Mouse (Mus musculus) adrenal gland, adult 2 months (tissue): ENCODE results near the gene Eaf1. TPM values are rescaled to one million over a fixed set of nuclear protein-coding genes. Genes with fewer than 3 reads are reported as not detected.
A peak's percentile ranks its signal among the peaks of the same experiment; 100 is the strongest.
"Not testable (repeated sequence)": the region's sequence is repeated elsewhere in the genome, so short reads cannot be mapped to it uniquely, and the experiment has no call there.

ENCODE experiments used
- DNase-seq: peaks from one replicate; pipeline ENCODE4 v3.0.0; 2021
- long read RNA-seq: library from polyadenylated mRNA; stranded (forward); transcript quantifications from one replicate; pipeline ENCODE4 v2.0.0, GENCODE M21; 2021
- polyA plus RNA-seq: library from polyadenylated mRNA; depleted of rRNA; stranded (reverse); fragments of >200 nt; gene quantifications from 2 replicates; pipeline ENCODE4 v1.2.3, GENCODE M21; 2012; rRNA removed
- total RNA-seq, 2 experiments: library from RNA; stranded (reverse); gene quantifications; 2 replicates each; pipeline ENCODE4 v1.2.3; 2021

Gene Eaf1
- 10 to 100 TPM; 51.9 to 76.2 TPM for total RNA-seq
- 54.2 and 66.7 TPM in 2 replicates for polyA plus RNA-seq
- long read RNA-seq, full-length matches to known transcripts = 27 of 34 reads
- long read RNA-seq, partial matches to known transcripts = 5 of 34 reads
- long read RNA-seq, other reads (novel, unspliced or antisense) = 2 of 34 reads

GRCm38 (mm10) chr14:31494349-31494974, at the start of gene Eaf1:
TSS of gene Eaf1 (plus strand) at chr14:31494399.
- peak; percentile 59 for DNase-seq

- DNase-seq = no peak
Observed at GRCm38 (mm10) chr14:31448994-31449393, 45.2 kb upstream of the Eaf1 start.

- DNase-seq = not testable (repeated sequence)
Observed at GRCm38 (mm10) chr14:31453946-31454345, 40.3 kb upstream of the Eaf1 start.

- DNase-seq = peak; percentile 47
Observed at GRCm38 (mm10) chr14:31454849-31455566, 39.2 kb upstream of the Eaf1 start.

- no peak for DNase-seq
Observed at GRCm38 (mm10) chr14:31456064-31456721, 38.0 kb upstream of the Eaf1 start.

- DNase-seq = no peak
Observed at GRCm38 (mm10) chr14:31458006-31458405, 36.2 kb upstream of the Eaf1 start.

GRCm38 (mm10) chr14:31462226-31462625, 32.0 kb upstream of the Eaf1 start:
- DNase-seq = not testable (repeated sequence)

- no peak for DNase-seq
Observed at GRCm38 (mm10) chr14:31462886-31463285, 31.3 kb upstream of the Eaf1 start.

GRCm38 (mm10) chr14:31464176-31464575, 30.0 kb upstream of the Eaf1 start:
- DNase-seq = no peak

GRCm38 (mm10) chr14:31469711-31470110, 24.5 kb upstream of the Eaf1 start:
- no peak for DNase-seq

GRCm38 (mm10) chr14:31472451-31473061, 21.6 kb upstream of the Eaf1 start:
- DNase-seq = peak; percentile 39

GRCm38 (mm10) chr14:31473297-31473696, 20.9 kb upstream of the Eaf1 start:
- no peak for DNase-seq

- DNase-seq = no peak
Observed at GRCm38 (mm10) chr14:31482417-31482816, 11.8 kb upstream of the Eaf1 start.

- DNase-seq = no peak
Observed at GRCm38 (mm10) chr14:31486465-31486864, 7.7 kb upstream of the Eaf1 start.

GRCm38 (mm10) chr14:31488055-31488454, 6.1 kb upstream of the Eaf1 start:
- no peak for DNase-seq

GRCm38 (mm10) chr14:31493901-31494300, 298 bp upstream of the Eaf1 start:
- DNase-seq = no peak

- DNase-seq = peak; percentile 94
Observed at GRCm38 (mm10) chr14:31494975-31495455, 816 bp downstream of the Eaf1 start, which contains the start of gene Mettl6. TSS of gene Mettl6 (minus strand) at chr14:31495040.

- no peak for DNase-seq
Observed at GRCm38 (mm10) chr14:31495538-31495937, 1.3 kb downstream of the Eaf1 start.

GRCm38 (mm10) chr14:31496241-31496646, 2.0 kb downstream of the Eaf1 start:
- DNase-seq = peak; percentile 73

GRCm38 (mm10) chr14:31499526-31499925, 5.3 kb downstream of the Eaf1 start:
- no peak for DNase-seq

- no peak for DNase-seq
Observed at GRCm38 (mm10) chr14:31503406-31503805, 9.2 kb downstream of the Eaf1 start.

- DNase-seq = no peak
Observed at GRCm38 (mm10) chr14:31506456-31506855, 12.3 kb downstream of the Eaf1 start.
